Mouse (Mus musculus): ENCODE measurements at regions not wholly inside any gene's neighbourhood (a gene's known extent, or its start where the extent isn't known, plus 50 kb on each side); places are given as distances from the start of the nearest gene placed in this dataset.
"Not testable (repeated sequence)": the region's sequence is repeated elsewhere in the genome, so short reads cannot be mapped to it uniquely, and the experiment has no call there.

DNA sequence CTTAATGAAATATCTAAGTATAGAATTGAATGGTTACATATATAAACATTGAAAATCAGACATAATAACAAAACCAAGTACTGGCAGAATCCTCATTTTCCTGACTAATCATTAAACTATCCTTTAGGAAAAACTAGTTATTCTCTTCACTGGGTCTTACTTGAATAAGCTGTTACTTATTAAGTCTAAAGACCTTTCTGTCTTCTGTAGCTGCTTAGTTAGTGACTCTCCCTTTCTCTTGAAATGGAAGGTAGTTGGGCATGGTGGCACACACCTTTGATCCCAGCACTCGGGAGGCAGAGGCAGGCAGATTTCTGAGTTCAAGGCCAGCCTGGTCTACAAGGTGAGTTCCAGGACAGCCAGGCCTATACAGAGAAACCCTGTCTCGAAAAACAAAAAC is 135.9 kb upstream of the Abcb5 start:
- not testable (repeated sequence) for DNase-seq (ENCODE audit: low read depth in 1 of 2, low spot score in 2 of 2); H3K4me1 ChIP-seq (ENCODE audit: control insufficient read depth, insufficient read depth, insufficient read length); H3K27ac ChIP-seq (ENCODE audit: insufficient read depth, low read length); H3K27me3 ChIP-seq (ENCODE audit: control insufficient read depth, insufficient read depth, low read length); H3K4me3 ChIP-seq (ENCODE audit: extremely low read depth, insufficient read depth, insufficient read length); H3K36me3 ChIP-seq (ENCODE audit: control insufficient read depth, insufficient read depth, low read length)
- 90% methylated on average over 2 of the region's 2 CpGs for WGBS

DNA sequence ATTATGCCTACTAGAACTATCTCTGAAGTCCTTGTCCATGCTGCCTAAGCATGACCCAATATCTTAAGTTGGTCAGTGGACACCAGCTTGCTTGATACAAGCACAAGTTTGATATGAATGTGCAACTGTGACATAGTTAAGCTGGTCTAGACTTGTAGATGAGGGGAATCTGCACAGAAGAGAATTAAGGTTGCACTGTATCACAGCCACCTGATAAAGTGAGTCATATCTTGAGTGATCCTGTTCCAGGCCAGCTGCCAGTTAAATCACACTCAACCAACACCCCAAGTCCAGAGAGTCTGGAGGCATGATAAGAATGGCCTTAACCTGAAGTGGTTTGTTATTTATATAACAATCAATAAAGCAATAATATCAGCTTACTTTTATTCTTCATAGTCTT is 133.5 kb upstream of the Abcb5 start:
- Histone ChIP-seq H3K27me3 (ENCODE audit: control insufficient read depth, insufficient read depth, low read length) (no peaks in the 10 kb centered on the region), H3K4me3 (ENCODE audit: extremely low read depth, insufficient read depth, insufficient read length) (no peak overlapping the region), H3K27ac (ENCODE audit: insufficient read depth, low read length) (no peak overlapping the region), H3K4me1 (ENCODE audit: control insufficient read depth, insufficient read depth, insufficient read length) (no peaks in the 10 kb centered on the region), H3K36me3 (ENCODE audit: control insufficient read depth, insufficient read depth, low read length) (no peaks in the 10 kb centered on the region)
- DNase-seq (ENCODE audit: low read depth in 1 of 2, low spot score in 2 of 2) = no peak
- TF ChIP-seq CTCF (IDR thresholded peaks at IDR 0.05; ENCODE audit: extremely low read depth, insufficient read depth, insufficient read length, insufficient replicate concordance) = no peak
- no peak for TF ChIP-seq POLR2A (IDR thresholded peaks at IDR 0.05; ENCODE audit: low read depth, low read length)

- Histone ChIP-seq H3K4me3 (ENCODE audit: extremely low read depth, insufficient read depth, insufficient read length) (no peak overlapping the region), H3K27ac (ENCODE audit: insufficient read depth, low read length) (no peak overlapping the region), H3K27me3 (ENCODE audit: control insufficient read depth, insufficient read depth, low read length) (no peaks in the 10 kb centered on the region), H3K36me3 (ENCODE audit: control insufficient read depth, insufficient read depth, low read length) (no peaks in the 10 kb centered on the region), H3K4me1 (ENCODE audit: control insufficient read depth, insufficient read depth, insufficient read length) (no peaks in the 10 kb centered on the region)
- TF ChIP-seq CTCF (IDR thresholded peaks at IDR 0.05; ENCODE audit: extremely low read depth, insufficient read depth, insufficient read length, insufficient replicate concordance) (no peak), POLR2A (IDR thresholded peaks at IDR 0.05; ENCODE audit: low read depth, low read length) (no peak)
- WGBS = 67% methylated on average over 1 of the region's 1 CpGs
- DNase-seq (ENCODE audit: low read depth in 1 of 2, low spot score in 2 of 2) = no peak
Measured at GRCm38 (mm10) chr12:119097814-119098213, 131.6 kb upstream of the Abcb5 start.

DNA sequence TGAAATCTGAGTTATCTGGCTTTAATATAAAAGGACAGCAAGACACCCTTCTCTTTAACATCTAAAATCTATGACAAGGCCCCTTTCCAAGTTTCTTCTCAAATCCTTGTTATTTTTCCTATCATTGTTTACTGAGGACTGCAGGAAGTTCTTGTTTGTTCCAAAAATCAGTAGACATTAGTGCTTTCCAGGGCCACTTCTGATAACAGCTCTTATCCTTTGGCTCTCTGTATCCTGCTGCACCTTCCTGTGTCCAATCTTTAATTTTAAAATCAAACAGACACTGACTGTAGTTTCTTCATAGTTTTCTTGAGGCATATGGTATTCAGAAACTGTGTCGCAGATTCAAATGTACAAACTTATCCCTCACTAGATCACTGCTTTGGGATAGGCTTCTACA is 128.1 kb upstream of the Abcb5 start:
- no peak for DNase-seq (ENCODE audit: low read depth in 1 of 2, low spot score in 2 of 2)
- Histone ChIP-seq H3K27me3 (ENCODE audit: control insufficient read depth, insufficient read depth, low read length) (no peaks in the 10 kb centered on the region), H3K4me3 (ENCODE audit: extremely low read depth, insufficient read depth, insufficient read length) (no peak overlapping the region), H3K27ac (ENCODE audit: insufficient read depth, low read length) (no peak overlapping the region), H3K4me1 (ENCODE audit: control insufficient read depth, insufficient read depth, insufficient read length) (no peaks in the 10 kb centered on the region; the same call in 1 of the 2 replicates), H3K36me3 (ENCODE audit: control insufficient read depth, insufficient read depth, low read length) (no peaks in the 10 kb centered on the region)
- no peak for TF ChIP-seq POLR2A (IDR thresholded peaks at IDR 0.05; ENCODE audit: low read depth, low read length)
- TF ChIP-seq CTCF (IDR thresholded peaks at IDR 0.05; ENCODE audit: extremely low read depth, insufficient read depth, insufficient read length, insufficient replicate concordance) = no peak
- WGBS = 96% methylated on average over 1 of the region's 1 CpGs

DNA sequence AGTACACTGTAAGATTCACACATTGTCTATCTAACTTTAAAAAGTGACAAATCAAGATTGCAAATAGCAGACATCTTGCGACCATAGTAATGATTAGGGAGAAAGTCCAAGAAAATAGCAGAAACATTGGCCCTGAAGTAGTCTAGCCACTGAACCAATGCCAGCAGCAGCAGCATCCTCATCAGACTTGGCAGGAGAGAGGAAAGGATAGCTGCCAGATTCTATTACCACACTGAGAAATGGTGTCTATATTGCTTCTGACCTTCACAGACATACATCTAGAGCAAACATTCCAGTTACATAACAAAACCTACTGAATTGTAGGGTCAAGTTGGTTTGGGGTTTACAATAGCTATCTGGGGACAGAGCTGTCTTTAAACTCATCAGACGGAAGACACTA is 127.2 kb upstream of the Abcb5 start:
- Histone ChIP-seq H3K27ac (ENCODE audit: insufficient read depth, low read length) (no peak overlapping the region), H3K4me1 (ENCODE audit: control insufficient read depth, insufficient read depth, insufficient read length) (no peaks in the 10 kb centered on the region; the same call in 1 of the 2 replicates), H3K27me3 (ENCODE audit: control insufficient read depth, insufficient read depth, low read length) (no peaks in the 10 kb centered on the region), H3K4me3 (ENCODE audit: extremely low read depth, insufficient read depth, insufficient read length) (no peak overlapping the region), H3K36me3 (ENCODE audit: control insufficient read depth, insufficient read depth, low read length) (no peaks in the 10 kb centered on the region)
- 94% methylated on average over 2 of the region's 2 CpGs for WGBS
- TF ChIP-seq POLR2A (IDR thresholded peaks at IDR 0.05; ENCODE audit: low read depth, low read length) (no peak), CTCF (IDR thresholded peaks at IDR 0.05; ENCODE audit: extremely low read depth, insufficient read depth, insufficient read length, insufficient replicate concordance) (no peak)
- DNase-seq (ENCODE audit: low read depth in 1 of 2, low spot score in 2 of 2) = no peak

DNA sequence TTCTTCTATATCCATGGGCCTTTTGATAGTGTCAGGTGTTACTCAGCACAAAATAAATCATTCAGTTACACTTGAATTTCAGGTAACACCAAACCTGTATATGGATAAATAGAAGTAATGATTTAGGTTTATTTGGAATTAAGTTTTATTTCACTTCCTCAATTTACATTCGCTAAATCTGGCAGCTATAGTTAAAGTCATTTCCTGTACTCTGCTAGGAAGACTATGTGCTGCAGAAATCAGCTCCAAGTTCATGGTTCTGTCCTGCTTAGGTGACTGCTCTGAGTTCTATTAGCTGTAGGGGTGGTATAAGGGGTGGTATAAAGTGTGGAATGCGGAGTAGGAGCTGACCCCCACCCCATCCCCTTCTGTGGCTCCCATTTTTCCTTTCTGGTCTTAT is 123.1 kb upstream of the Abcb5 start:
- H3K4me3 ChIP-seq (ENCODE audit: extremely low read depth, insufficient read depth, insufficient read length) = no peak overlapping the region
- no peak for DNase-seq (ENCODE audit: low read depth in 1 of 2, low spot score in 2 of 2)
- TF ChIP-seq POLR2A (IDR thresholded peaks at IDR 0.05; ENCODE audit: low read depth, low read length) (no peak), CTCF (IDR thresholded peaks at IDR 0.05; ENCODE audit: extremely low read depth, insufficient read depth, insufficient read length, insufficient replicate concordance) (no peak)
- no peaks in the 10 kb centered on the region; the same call in 1 of the 2 replicates for H3K4me1 ChIP-seq (ENCODE audit: control insufficient read depth, insufficient read depth, insufficient read length)
- H3K27me3 ChIP-seq (ENCODE audit: control insufficient read depth, insufficient read depth, low read length) = no peaks in the 10 kb centered on the region
- WGBS = 38% methylated on average over 2 of the region's 2 CpGs
- no peak overlapping the region for H3K27ac ChIP-seq (ENCODE audit: insufficient read depth, low read length)
- H3K36me3 ChIP-seq (ENCODE audit: control insufficient read depth, insufficient read depth, low read length) = no peaks in the 10 kb centered on the region

DNA sequence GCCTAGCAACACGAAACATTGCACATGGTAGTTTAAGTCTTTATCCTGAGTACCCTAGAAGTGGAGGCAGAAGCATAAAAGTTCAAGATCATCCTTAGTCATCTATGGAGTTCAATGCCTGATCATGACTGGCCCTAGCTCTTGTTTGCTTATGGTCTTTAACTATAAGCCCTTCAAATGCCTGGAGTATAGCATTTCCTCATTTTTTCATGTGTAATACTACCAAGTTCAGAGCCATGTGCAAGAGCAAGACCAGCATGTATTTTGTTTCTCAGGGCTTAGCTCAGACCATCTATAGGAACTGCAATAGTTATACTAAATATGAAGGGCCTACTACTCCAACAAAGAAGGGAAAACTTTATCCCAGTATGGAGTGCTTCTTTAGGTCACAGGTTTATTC is 122.4 kb upstream of the Abcb5 start:
- TF ChIP-seq POLR2A (IDR thresholded peaks at IDR 0.05; ENCODE audit: low read depth, low read length) (no peak), CTCF (IDR thresholded peaks at IDR 0.05; ENCODE audit: extremely low read depth, insufficient read depth, insufficient read length, insufficient replicate concordance) (no peak)
- H3K4me3 ChIP-seq (ENCODE audit: extremely low read depth, insufficient read depth, insufficient read length) = no peak overlapping the region
- H3K4me1 ChIP-seq (ENCODE audit: control insufficient read depth, insufficient read depth, insufficient read length) = no peaks in the 10 kb centered on the region; the same call in 1 of the 2 replicates
- no peaks in the 10 kb centered on the region for H3K27me3 ChIP-seq (ENCODE audit: control insufficient read depth, insufficient read depth, low read length)
- no peaks in the 10 kb centered on the region for H3K36me3 ChIP-seq (ENCODE audit: control insufficient read depth, insufficient read depth, low read length)
- no peak for DNase-seq (ENCODE audit: low read depth in 1 of 2, low spot score in 2 of 2)
- H3K27ac ChIP-seq (ENCODE audit: insufficient read depth, low read length) = no peak overlapping the region
- 85% methylated on average over 1 of the region's 1 CpGs for WGBS
